Mouse (Mus musculus): ENCODE data around the gene Pkm. TPM values are rescaled to one million over a fixed set of nuclear protein-coding genes. Genes with fewer than 3 reads are reported as not detected.

Gene Pkm
- 1,000 to 10,000 TPM in 1 of 2 experiments, 100 to 1,000 TPM in 1; 853 to 1,405 TPM for total RNA-seq (2021)
- long read RNA-seq, experiment 1, transcript Pkm-201 (11 exons, 2,432 nt), result major isoform, 1,148 of 2,198 reads
- long read RNA-seq, experiment 1, transcript Pkm-202 (11 exons, 2,041 nt), result minor isoform, 709 of 2,198 reads
- long read RNA-seq, experiment 1, partial matches to known transcripts, result 133 of 2,198 reads
- long read RNA-seq, experiment 1, other reads (novel, unspliced or antisense), result 208 of 2,198 reads
- long read RNA-seq, experiment 2, transcript Pkm-202 (11 exons, 2,041 nt), result minor isoform, 759 of 3,397 reads
- long read RNA-seq, experiment 2, transcript Pkm-201 (11 exons, 2,432 nt), result major isoform, 2,195 of 3,397 reads
- long read RNA-seq, experiment 2, partial matches to known transcripts, result 259 of 3,397 reads
- long read RNA-seq, experiment 2, other reads (novel, unspliced or antisense), result 184 of 3,397 reads

- DNase-seq (ENCODE audit: low spot score in 2 of 2), result peak; percentile 90 to 93
Measured at GRCm38 (mm10) chr9:59655958-59656634, at the start of gene Pkm. Gene Pkm, plus strand, starts transcription at chr9:59656368.

DNA sequence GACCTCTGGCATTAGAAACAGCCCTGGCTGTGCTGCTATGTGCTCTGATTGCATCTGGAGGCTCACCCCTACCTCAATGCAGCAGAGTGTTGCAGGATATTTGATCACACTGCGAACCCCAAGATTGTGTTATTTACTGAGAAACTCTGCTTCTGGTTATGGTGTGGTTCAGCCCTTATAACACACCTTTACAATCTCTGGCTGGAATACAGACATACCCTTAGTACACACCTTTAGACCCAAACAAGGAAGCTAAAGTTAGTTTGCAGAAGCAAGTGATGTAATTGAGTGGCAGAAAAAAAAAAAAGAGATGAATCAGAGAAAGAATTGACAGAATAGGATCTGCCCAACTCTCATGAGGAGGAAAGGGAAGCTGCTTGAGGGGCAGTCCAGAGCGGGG lies 45.2 kb upstream of the Pkm start:
- DNase-seq (ENCODE audit: low spot score in 2 of 2), result no peak

- DNase-seq (ENCODE audit: low spot score in 2 of 2), result no peak
Measured at GRCm38 (mm10) chr9:59615797-59616196, 40.4 kb upstream of the Pkm start.

DNA sequence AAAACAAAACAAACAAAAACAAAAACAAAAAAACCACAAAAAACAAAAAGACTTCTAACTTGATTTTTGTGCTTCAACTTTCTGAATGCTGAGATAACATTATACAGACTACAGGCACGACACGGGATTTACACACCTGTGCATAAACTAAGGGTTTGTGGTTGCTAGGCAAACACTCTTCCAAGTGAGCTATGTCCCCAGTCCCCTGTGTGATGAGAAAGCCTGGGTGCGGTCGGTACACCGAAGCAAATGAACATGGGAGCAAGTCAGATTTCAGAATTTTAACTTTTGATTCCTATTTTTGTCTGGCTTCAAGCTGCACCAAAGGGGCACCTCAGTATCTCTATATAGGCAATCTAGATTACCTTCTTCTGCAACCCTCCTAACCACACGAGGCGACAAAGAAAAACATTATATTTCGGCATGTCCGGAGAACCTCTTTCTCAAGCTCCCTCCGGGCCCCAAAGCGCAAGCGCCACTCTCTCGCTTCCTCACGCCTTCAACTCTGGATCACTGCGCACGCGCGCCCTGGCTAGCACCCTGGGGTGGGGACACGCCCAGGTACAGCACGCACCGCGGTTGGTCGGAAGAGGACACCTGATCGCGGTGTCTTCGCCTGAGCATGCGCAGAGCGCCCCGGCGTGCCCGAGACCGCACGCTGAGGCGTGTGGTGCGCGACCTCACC lies 39.4 kb upstream of the Pkm start, which contains the start of gene Parp6:
Gene Parp6, plus strand, starts transcription at position 663 of the 685 bp plus-strand sequence.
- DNase-seq (ENCODE audit: low spot score in 2 of 2), result peak; percentile 99 to 100

- DNase-seq (ENCODE audit: low spot score in 2 of 2), result peak in 1 of 2 experiments; percentile 21
Measured at GRCm38 (mm10) chr9:59617307-59617973, 38.7 kb upstream of the Pkm start.

GRCm38 (mm10) chr9:59638372-59638771 lies 17.8 kb upstream of the Pkm start:
- no peak for DNase-seq (ENCODE audit: low spot score in 2 of 2)

GRCm38 (mm10) chr9:59639936-59640335 lies 16.2 kb upstream of the Pkm start:
- DNase-seq (ENCODE audit: low spot score in 2 of 2), result no peak

DNA sequence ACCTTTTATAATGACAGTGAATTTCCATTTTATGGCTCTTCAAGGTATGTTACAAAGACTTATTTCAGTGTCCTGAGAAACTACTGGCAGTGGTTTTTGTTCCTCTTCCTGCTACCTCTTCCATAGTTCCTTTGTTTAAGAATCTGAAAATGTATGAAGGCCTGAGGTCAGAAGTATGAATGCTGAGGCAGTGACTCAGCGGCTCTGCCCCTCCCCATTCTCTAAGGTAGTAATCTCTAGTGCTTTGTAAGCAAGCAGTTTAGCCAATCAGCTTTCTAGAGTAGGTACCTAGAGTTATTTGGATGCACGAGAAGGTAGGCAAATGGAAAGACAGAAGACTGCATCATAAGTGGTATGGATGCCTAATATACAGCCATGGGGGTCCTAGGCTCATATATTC lies 14.8 kb upstream of the Pkm start:
- no peak for DNase-seq (ENCODE audit: low spot score in 2 of 2)

- no peak for DNase-seq (ENCODE audit: low spot score in 2 of 2)
Measured at GRCm38 (mm10) chr9:59649911-59650310, 6.3 kb upstream of the Pkm start.

DNA sequence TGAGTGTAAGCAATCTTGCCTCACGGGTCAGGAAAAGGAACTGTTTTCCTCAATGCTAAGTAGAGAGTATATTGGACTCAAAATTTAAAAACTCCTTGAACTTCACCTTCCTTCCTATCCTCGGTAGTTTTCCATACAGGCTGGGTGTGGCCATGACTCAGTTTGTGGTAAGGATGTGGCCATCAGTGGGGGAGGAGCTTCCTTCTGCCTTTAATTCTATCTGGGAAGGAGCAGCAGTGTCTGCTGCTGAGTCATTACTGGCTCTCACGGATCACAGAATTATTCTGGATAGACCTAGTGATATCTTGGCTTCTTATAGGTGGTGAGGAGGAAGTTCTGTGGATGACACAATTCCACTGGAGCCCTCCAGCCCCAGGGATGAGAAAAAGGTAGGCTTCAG lies 2.8 kb upstream of the Pkm start:
- DNase-seq (ENCODE audit: low spot score in 2 of 2), result peak in 1 of 2 experiments; percentile 48

DNA sequence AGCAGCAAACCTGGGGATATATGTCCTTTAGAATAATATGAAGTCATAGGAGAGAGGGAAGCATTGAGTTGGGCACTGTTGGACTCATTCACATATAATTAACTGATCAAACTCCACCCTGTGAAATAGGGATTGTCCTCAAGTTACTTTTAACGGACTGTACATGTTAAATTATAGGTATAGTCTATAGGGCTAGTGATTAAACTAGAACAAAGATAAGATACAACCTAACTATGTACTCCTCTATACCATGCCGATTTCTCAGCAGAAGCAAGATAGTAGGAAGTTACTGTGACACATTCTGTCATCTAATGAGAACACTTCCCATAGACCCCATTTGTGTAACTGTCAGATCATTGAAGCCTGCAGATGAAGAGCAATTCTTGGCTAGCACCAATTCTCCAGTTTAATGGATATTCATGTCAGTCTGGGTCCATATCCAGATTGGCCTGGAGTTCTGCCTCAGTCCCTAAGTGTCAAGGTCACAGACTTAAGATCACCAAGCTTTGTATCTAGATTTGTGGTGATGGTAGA lies 1.7 kb upstream of the Pkm start:
- DNase-seq (ENCODE audit: low spot score in 2 of 2), result no peak

DNA sequence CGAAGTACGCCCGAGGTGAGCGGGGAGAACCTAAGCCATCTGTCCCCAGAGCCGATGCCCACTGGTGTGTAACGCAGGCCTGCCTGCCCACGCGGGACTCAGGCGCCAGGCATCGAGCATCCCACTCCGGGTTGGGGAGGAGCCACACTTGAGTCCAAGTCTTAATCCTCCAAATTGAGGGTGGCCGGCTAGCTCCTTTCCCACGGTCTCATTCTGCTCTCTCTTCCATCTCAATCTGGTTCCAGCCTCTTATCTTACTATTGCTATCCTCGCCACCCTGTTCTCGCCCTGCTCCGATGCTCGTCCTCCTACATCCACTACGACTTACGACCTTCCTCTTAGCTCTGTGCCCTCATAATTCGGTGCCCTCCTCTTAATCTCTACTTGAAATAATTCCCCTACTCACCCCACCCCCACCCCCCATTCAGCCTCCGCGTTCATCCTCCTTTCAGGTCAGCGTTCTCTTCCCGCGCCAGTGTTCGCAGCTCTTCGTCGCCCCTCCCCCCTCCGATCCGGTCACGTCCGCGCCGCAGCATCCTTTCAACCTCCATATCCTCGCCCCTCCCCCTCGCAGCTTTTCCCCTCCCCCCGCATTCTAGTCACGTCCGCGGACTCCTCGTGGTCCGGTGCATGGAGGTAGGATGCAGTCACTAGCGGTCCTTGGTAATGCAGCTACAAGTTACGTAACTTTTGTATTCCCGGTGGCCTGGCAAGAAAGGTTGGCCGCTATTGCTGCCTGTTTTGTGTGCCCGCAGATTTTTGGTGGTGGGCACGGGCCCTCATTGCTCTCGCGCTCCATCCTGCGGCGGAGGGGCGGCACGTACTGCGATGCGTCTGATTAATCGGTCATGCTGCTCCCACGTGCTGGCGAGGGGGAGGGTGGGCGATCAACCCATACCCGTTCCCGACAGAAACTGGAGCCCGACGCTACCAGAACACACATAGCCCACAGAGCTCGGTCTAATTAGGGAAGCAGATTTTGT lies 758 bp downstream of the Pkm start:
- peak; percentile 63 to 74 for DNase-seq (ENCODE audit: low spot score in 2 of 2)

DNA sequence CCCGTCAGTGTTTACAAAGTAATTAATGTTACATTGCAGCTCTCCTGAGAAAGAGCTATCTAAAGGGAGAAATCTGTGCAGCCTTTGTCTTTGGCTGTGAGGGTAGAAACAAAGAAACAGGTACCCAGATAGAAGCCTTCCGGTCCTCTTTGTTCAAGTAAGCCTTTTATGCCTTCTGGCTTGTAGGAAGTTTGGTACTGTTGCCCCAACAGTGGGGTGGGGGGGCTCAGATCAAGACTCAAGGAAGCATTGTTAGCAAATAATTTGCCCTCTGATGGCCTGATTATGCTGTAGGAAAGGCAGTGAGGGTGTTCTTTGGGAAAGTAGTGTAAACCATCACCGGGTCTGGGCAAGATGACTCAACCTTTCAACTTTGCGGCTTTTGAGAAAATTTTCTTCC lies 2.0 kb downstream of the Pkm start:
- DNase-seq (ENCODE audit: low spot score in 2 of 2), result no peak

GRCm38 (mm10) chr9:59659036-59660026 lies 3.2 kb downstream of the Pkm start:
- DNase-seq (ENCODE audit: low spot score in 2 of 2), result peak; percentile 64 to 75

- no peak for DNase-seq (ENCODE audit: low spot score in 2 of 2)
Measured at GRCm38 (mm10) chr9:59660421-59660820, 4.3 kb downstream of the Pkm start.

GRCm38 (mm10) chr9:59661298-59661975 lies 5.3 kb downstream of the Pkm start:
- DNase-seq (ENCODE audit: low spot score in 2 of 2), result no peak

GRCm38 (mm10) chr9:59663226-59663625 lies 7.1 kb downstream of the Pkm start:
- DNase-seq (ENCODE audit: low spot score in 2 of 2), result no peak

- no peak for DNase-seq (ENCODE audit: low spot score in 2 of 2)
Measured at GRCm38 (mm10) chr9:59663957-59664356, 7.8 kb downstream of the Pkm start.
